Comparison of ENCODE assay signal across 15 mouse cellular contexts in the genomic region with DNA sequence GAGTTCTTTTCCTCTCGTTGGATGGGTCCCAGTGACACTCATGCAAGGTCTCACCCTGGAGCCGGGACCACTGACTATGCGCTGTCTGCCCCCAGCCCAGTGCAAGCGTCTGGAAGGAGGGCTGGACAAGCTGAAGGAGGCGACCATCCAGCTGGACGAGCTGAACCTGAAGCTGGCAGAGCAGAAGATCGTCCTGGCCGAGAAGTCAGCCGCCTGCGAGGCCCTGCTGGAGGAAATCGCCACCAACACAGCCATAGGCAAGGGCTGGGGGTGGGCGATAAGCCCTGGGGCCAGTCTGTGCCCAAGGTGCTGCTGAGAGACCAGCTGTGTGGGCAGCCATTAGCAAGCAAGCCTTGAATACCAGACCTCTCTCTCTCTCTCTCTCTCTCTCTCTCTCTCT. TPM values are rescaled to one million over a fixed set of nuclear protein-coding genes. Genes with fewer than 3 reads are reported as not detected.
"Had no signal": no experiment of that assay in that cellular context is flagged by ENCODE, and none has a peak within 500 bp of the region (broad histone marks: within the 10 kb centered on the region; RNA-seq: fewer than 3 reads in every experiment).

No protein-coding gene starts in this region.

- DNase-seq: gastrocnemius, postnatal 10 days; gastrocnemius, postnatal 25 days; heart, adult 11 months; heart, adult 2 months; heart, postnatal 14 days; heart, postnatal 36 days; kidney, adult 11 months; kidney, adult 2 months; kidney, adult 9 months; kidney, postnatal 14 days; kidney, postnatal 36 days; layer of hippocampus, adult 9-11 months; layer of hippocampus, postnatal 36 days had no signal

RNA-seq across cellular contexts. Expression of a gene that starts 49.8 kb away (rescaled TPM):
- total RNA-seq: hematopoietic stem cell, adult 5-6 weeks; liver, adult 2 months had no signal
